Mouse (Mus musculus): ENCODE results near the gene Msh2. TPM values are rescaled to one million over a fixed set of nuclear protein-coding genes. Genes with fewer than 3 reads are reported as not detected.

Gene Msh2
- polyA plus RNA-seq, 1 experiment from 2014 or later: 68.8 TPM

Other genes with a start within 250 kb of the Msh2 start
- gene Stpg4, start 244.6 kb upstream of the Msh2 start, polyA plus RNA-seq (2015; fragmentation: Nextera tagmentation; extraction: Ambion mirVana): not detected in 2 replicates
- gene Calm2, start 225.4 kb upstream of the Msh2 start, polyA plus RNA-seq (2015; fragmentation: Nextera tagmentation; extraction: Ambion mirVana): 1,010 and 1,035 TPM in 2 replicates
- gene Epcam, start 36.4 kb upstream of the Msh2 start, polyA plus RNA-seq (2015; fragmentation: Nextera tagmentation; extraction: Ambion mirVana): 356 TPM in 2 replicates
- not detected in 2 replicates for gene Kcnk12, start 125.7 kb downstream of the Msh2 start, polyA plus RNA-seq (2015; fragmentation: Nextera tagmentation; extraction: Ambion mirVana)
- not detected in 2 replicates for gene Rpl36-ps4, start 248.6 kb downstream of the Msh2 start, polyA plus RNA-seq (2015; fragmentation: Nextera tagmentation; extraction: Ambion mirVana)

All from lung, embryonic 16.5 days (tissue).